Mouse (Mus musculus) testis, postnatal 10 days (tissue): ENCODE measurements at regions not wholly inside any gene's neighbourhood (a gene's known extent, or its start where the extent isn't known, plus 50 kb on each side); places are given as distances from the start of the nearest gene placed in this dataset.
A peak's percentile ranks its signal among the peaks of the same experiment; 100 is the strongest.

Experiments
- DNase-seq: peaks from one replicate; pipeline ENCODE4 v3.0.0; 2021; ENCODE audit warnings: low spot score

- DNase-seq = no peak
Observed at GRCm38 (mm10) chr4:152836080-152836479, 358.4 kb upstream of the Kcnab2 start.

GRCm38 (mm10) chr4:152834421-152835110 lies 356.9 kb upstream of the Kcnab2 start:
- no peak for DNase-seq

GRCm38 (mm10) chr4:152833411-152834310 lies 356.0 kb upstream of the Kcnab2 start:
- DNase-seq = no peak

- DNase-seq = no peak
Observed at GRCm38 (mm10) chr4:152832757-152833363, 355.2 kb upstream of the Kcnab2 start.

- no peak for DNase-seq
Observed at GRCm38 (mm10) chr4:152825185-152825584, 347.5 kb upstream of the Kcnab2 start.

- DNase-seq = no peak
Observed at GRCm38 (mm10) chr4:152816139-152816757, 338.6 kb upstream of the Kcnab2 start.

GRCm38 (mm10) chr4:152806611-152807010 lies 328.9 kb upstream of the Kcnab2 start:
- no peak for DNase-seq

GRCm38 (mm10) chr4:152799392-152799791 lies 321.7 kb upstream of the Kcnab2 start:
- DNase-seq = peak; percentile 77

GRCm38 (mm10) chr4:152788431-152788830 lies 310.8 kb upstream of the Kcnab2 start:
- DNase-seq = no peak

GRCm38 (mm10) chr4:152784972-152785371 lies 307.3 kb upstream of the Kcnab2 start:
- DNase-seq = no peak

GRCm38 (mm10) chr4:152779526-152779925 lies 301.9 kb upstream of the Kcnab2 start:
- DNase-seq = no peak

GRCm38 (mm10) chr4:152775801-152776200 lies 298.1 kb upstream of the Kcnab2 start:
- no peak for DNase-seq

GRCm38 (mm10) chr4:152771386-152771785 lies 293.7 kb upstream of the Kcnab2 start:
- no peak for DNase-seq

GRCm38 (mm10) chr4:152767372-152767771 lies 289.7 kb upstream of the Kcnab2 start:
- DNase-seq = no peak

- peak; percentile 37 for DNase-seq
Observed at GRCm38 (mm10) chr4:152763116-152763515, 285.4 kb upstream of the Kcnab2 start.

GRCm38 (mm10) chr4:152762576-152762975 lies 284.9 kb upstream of the Kcnab2 start:
- peak; percentile 16 for DNase-seq

GRCm38 (mm10) chr4:152757191-152757590 lies 279.5 kb upstream of the Kcnab2 start:
- peak; percentile 45 for DNase-seq

GRCm38 (mm10) chr4:152756535-152756934 lies 278.9 kb upstream of the Kcnab2 start:
- peak; percentile 41 for DNase-seq

- peak; percentile 42 for DNase-seq
Observed at GRCm38 (mm10) chr4:152755756-152756155, 278.1 kb upstream of the Kcnab2 start.

- DNase-seq = peak; percentile 24
Observed at GRCm38 (mm10) chr4:152744366-152744765, 266.7 kb upstream of the Kcnab2 start.

GRCm38 (mm10) chr4:152733017-152733416 lies 255.3 kb upstream of the Kcnab2 start:
- peak; percentile 14 for DNase-seq

- DNase-seq = peak; percentile 24
Observed at GRCm38 (mm10) chr4:152731988-152732387, 254.3 kb upstream of the Kcnab2 start.
